Mouse (Mus musculus): ENCODE results near the gene Ppil4. TPM values are rescaled to one million over a fixed set of nuclear protein-coding genes. Genes with fewer than 3 reads are reported as not detected.
"Not testable (repeated sequence)": the region's sequence is repeated elsewhere in the genome, so short reads cannot be mapped to it uniquely, and the experiment has no call there.

Gene Ppil4
- polyA plus RNA-seq (2012; rRNA removed) (17.1 and 21.3 TPM in 2 replicates), polyA plus RNA-seq (2014; fragmentation: Nextera tagmentation; extraction: Ambion mirVana) (34.7 and 36.3 TPM in 2 replicates)

- TF ChIP-seq POLR2A (IDR thresholded peaks at IDR 0.05; ENCODE audit: borderline replicate concordance, extremely low read depth, insufficient read depth, insufficient read length) = peak; percentile 96
- H3K4me1 ChIP-seq (ENCODE audit: control insufficient read depth, insufficient read depth, low read length) = peaks cover 5% of the 10 kb centered on the region
- peak within 1 kb of the TSS; percentile 87 for H3K4me3 ChIP-seq (replicated peaks; ENCODE audit: low read length)
- H3K4me2 ChIP-seq (replicated peaks; ENCODE audit: low read depth, low read length, severe bottlenecking) = peak within 1 kb of the TSS; percentile 69
- H3K27me3 ChIP-seq (ENCODE audit: control insufficient read depth, insufficient read depth, low read length) = no peaks in the 10 kb centered on the region
- ATAC-seq (ENCODE audit: low FRiP score, low read depth) (peak; percentile 94), DNase-seq (ENCODE audit: low spot score) (peak; percentile 94)
- H3K27ac ChIP-seq (replicated peaks; ENCODE audit: low read depth, low read length) = peak within 1 kb of the TSS; percentile 50
- WGBS = 1% methylated on average over 52 of the region's 52 CpGs
- peak within 1 kb of the TSS; percentile 86 for H3K9ac ChIP-seq (ENCODE audit: low read depth, low read length, severe bottlenecking)
- H3K36me3 ChIP-seq (ENCODE audit: control insufficient read depth, insufficient read depth, low read length) = peaks cover 33% of the 10 kb centered on the region
- no peaks in the 10 kb centered on the region for H3K9me3 ChIP-seq (ENCODE audit: control insufficient read depth, low read length)
Observed at GRCm38 (mm10) chr10:7792751-7793385, at the start of gene Ppil4, which contains the start of gene Ginm1. Gene Ppil4, plus strand, starts transcription at chr10:7792891. Gene Ginm1, minus strand, starts transcription at chr10:7792824.

- not testable (repeated sequence) for H3K27me3 ChIP-seq (ENCODE audit: control insufficient read depth, insufficient read depth, low read length); H3K4me1 ChIP-seq (ENCODE audit: control insufficient read depth, insufficient read depth, low read length); H3K9me3 ChIP-seq (ENCODE audit: control insufficient read depth, low read length); DNase-seq (ENCODE audit: low spot score); ATAC-seq (ENCODE audit: low FRiP score, low read depth); H3K4me3 ChIP-seq (replicated peaks; ENCODE audit: low read length); H3K27ac ChIP-seq (replicated peaks; ENCODE audit: low read depth, low read length); H3K9ac ChIP-seq (ENCODE audit: low read depth, low read length, severe bottlenecking); H3K4me2 ChIP-seq (replicated peaks; ENCODE audit: low read depth, low read length, severe bottlenecking)
- WGBS = 93% methylated on average over 6 of the region's 6 CpGs
- peaks cover 70% of the 10 kb centered on the region for H3K36me3 ChIP-seq (ENCODE audit: control insufficient read depth, insufficient read depth, low read length)
Observed at GRCm38 (mm10) chr10:7745528-7745927, 47.2 kb upstream of the Ppil4 start.

GRCm38 (mm10) chr10:7748752-7749151 is 43.9 kb upstream of the Ppil4 start:
- no peaks in the 10 kb centered on the region for H3K27me3 ChIP-seq (ENCODE audit: control insufficient read depth, insufficient read depth, low read length)
- WGBS = 88% methylated on average over 6 of the region's 6 CpGs
- ATAC-seq (ENCODE audit: low FRiP score, low read depth) (no peak), DNase-seq (ENCODE audit: low spot score) (no peak)
- H3K4me3 ChIP-seq (replicated peaks; ENCODE audit: low read length) = no peak overlapping the region
- no peak overlapping the region for H3K27ac ChIP-seq (replicated peaks; ENCODE audit: low read depth, low read length)
- H3K4me2 ChIP-seq (replicated peaks; ENCODE audit: low read depth, low read length, severe bottlenecking) = no peak overlapping the region
- H3K36me3 ChIP-seq (ENCODE audit: control insufficient read depth, insufficient read depth, low read length) = peaks cover 68% of the 10 kb centered on the region
- no peaks in the 10 kb centered on the region for H3K4me1 ChIP-seq (ENCODE audit: control insufficient read depth, insufficient read depth, low read length)
- H3K9ac ChIP-seq (ENCODE audit: low read depth, low read length, severe bottlenecking) = no peak overlapping the region
- no peaks in the 10 kb centered on the region for H3K9me3 ChIP-seq (ENCODE audit: control insufficient read depth, low read length)
- no peak for TF ChIP-seq POLR2A (IDR thresholded peaks at IDR 0.05; ENCODE audit: borderline replicate concordance, extremely low read depth, insufficient read depth, insufficient read length)

GRCm38 (mm10) chr10:7757544-7757943 is 35.1 kb upstream of the Ppil4 start:
- ATAC-seq (ENCODE audit: low FRiP score, low read depth) (no peak), DNase-seq (ENCODE audit: low spot score) (no peak)
- H3K9me3 ChIP-seq (ENCODE audit: control insufficient read depth, low read length) = no peaks in the 10 kb centered on the region
- WGBS = 90% methylated on average over 2 of the region's 2 CpGs
- peaks cover 74% of the 10 kb centered on the region for H3K36me3 ChIP-seq (ENCODE audit: control insufficient read depth, insufficient read depth, low read length)
- H3K4me1 ChIP-seq (ENCODE audit: control insufficient read depth, insufficient read depth, low read length) = no peaks in the 10 kb centered on the region
- no peak overlapping the region for H3K9ac ChIP-seq (ENCODE audit: low read depth, low read length, severe bottlenecking)
- H3K4me2 ChIP-seq (replicated peaks; ENCODE audit: low read depth, low read length, severe bottlenecking) = no peak overlapping the region
- no peaks in the 10 kb centered on the region for H3K27me3 ChIP-seq (ENCODE audit: control insufficient read depth, insufficient read depth, low read length)
- no peak overlapping the region for H3K27ac ChIP-seq (replicated peaks; ENCODE audit: low read depth, low read length)
- no peak overlapping the region for H3K4me3 ChIP-seq (replicated peaks; ENCODE audit: low read length)
- TF ChIP-seq POLR2A (IDR thresholded peaks at IDR 0.05; ENCODE audit: borderline replicate concordance, extremely low read depth, insufficient read depth, insufficient read length) = no peak

- H3K36me3 ChIP-seq (ENCODE audit: control insufficient read depth, insufficient read depth, low read length) = peaks cover 75% of the 10 kb centered on the region
- no peak overlapping the region for H3K9ac ChIP-seq (ENCODE audit: low read depth, low read length, severe bottlenecking)
- WGBS = 98% methylated on average over 4 of the region's 4 CpGs
- H3K4me1 ChIP-seq (ENCODE audit: control insufficient read depth, insufficient read depth, low read length) = no peaks in the 10 kb centered on the region
- no peaks in the 10 kb centered on the region for H3K9me3 ChIP-seq (ENCODE audit: control insufficient read depth, low read length)
- TF ChIP-seq POLR2A (IDR thresholded peaks at IDR 0.05; ENCODE audit: borderline replicate concordance, extremely low read depth, insufficient read depth, insufficient read length) = no peak
- ATAC-seq (ENCODE audit: low FRiP score, low read depth) = no peak
- DNase-seq (ENCODE audit: low spot score) = no peak
- no peak overlapping the region for H3K4me2 ChIP-seq (replicated peaks; ENCODE audit: low read depth, low read length, severe bottlenecking)
- no peak overlapping the region for H3K4me3 ChIP-seq (replicated peaks; ENCODE audit: low read length)
- H3K27me3 ChIP-seq (ENCODE audit: control insufficient read depth, insufficient read depth, low read length) = no peaks in the 10 kb centered on the region
- no peak overlapping the region for H3K27ac ChIP-seq (replicated peaks; ENCODE audit: low read depth, low read length)
Observed at GRCm38 (mm10) chr10:7772346-7772745, 20.3 kb upstream of the Ppil4 start.

All from limb, embryonic 14.5 days (tissue).